Mouse (Mus musculus) T-cell, adult 2 months (primary cell): ENCODE measurements around the gene Pi16.
A peak's percentile ranks its signal among the peaks of the same experiment; 100 is the strongest.

Source experiments
- DNase-seq: peaks from one replicate; pipeline ENCODE4 v3.0.0; 2022; ENCODE audit warnings: low spot score

The Pi16 gene

GRCm38 (mm10) chr17:29358928-29359327 lies 41.4 kb downstream of the Pi16 start:
- no peak for DNase-seq

DNA sequence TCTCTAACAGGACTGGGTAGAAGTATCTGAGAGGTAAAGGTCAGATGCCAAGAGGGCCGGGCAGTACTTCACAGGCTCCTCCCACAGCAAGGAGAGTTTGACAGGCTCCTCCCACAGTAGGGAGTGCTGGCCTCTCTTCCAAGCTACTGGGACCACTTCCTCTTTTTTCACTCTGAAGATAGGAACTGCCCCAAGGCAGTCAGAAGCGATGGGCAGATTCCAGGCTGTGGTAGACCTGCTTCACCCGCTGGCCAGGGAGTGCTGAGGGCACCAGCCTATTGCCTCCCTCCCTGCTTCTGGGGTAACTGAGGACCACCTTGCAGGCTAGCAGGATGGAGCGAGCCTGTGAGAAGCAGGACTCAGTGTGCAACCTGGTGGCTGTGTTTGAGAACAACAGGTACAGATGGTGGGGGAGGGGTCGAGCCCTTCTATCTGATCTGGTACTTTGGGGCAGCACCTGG lies 43.3 kb downstream of the Pi16 start, which contains the start of gene Fgd2:
TSS of gene Fgd2 (plus strand) at position 154 of the 461 bp plus-strand sequence.
- no peak for DNase-seq

- peak; percentile 8 for DNase-seq
Measured at GRCm38 (mm10) chr17:29361982-29362691, 44.7 kb downstream of the Pi16 start.

GRCm38 (mm10) chr17:29363109-29363508 lies 45.6 kb downstream of the Pi16 start:
- no peak for DNase-seq

- DNase-seq = no peak
Measured at GRCm38 (mm10) chr17:29365105-29365621, 47.7 kb downstream of the Pi16 start.

DNA sequence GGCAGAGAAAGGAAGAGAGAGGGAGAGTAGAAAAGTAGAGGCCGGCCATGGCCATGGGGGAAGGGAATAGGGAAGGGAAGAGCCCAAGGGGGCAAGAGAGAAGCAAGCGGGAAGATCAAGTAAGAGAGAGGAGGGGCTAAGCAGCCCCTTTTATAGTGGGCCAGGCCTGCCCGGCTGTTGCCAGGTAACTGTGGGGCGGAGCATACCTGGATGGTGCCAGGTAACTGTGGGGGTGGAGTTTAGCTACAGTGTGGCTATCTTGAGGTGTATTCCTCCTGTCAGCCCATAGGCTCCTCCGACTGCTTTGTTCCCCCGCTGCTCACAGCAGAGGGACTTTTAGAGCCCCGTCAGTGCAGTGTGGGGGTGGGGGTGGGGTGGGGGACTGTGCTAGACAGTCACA lies 51.2 kb downstream of the Pi16 start:
- DNase-seq = no peak

DNA sequence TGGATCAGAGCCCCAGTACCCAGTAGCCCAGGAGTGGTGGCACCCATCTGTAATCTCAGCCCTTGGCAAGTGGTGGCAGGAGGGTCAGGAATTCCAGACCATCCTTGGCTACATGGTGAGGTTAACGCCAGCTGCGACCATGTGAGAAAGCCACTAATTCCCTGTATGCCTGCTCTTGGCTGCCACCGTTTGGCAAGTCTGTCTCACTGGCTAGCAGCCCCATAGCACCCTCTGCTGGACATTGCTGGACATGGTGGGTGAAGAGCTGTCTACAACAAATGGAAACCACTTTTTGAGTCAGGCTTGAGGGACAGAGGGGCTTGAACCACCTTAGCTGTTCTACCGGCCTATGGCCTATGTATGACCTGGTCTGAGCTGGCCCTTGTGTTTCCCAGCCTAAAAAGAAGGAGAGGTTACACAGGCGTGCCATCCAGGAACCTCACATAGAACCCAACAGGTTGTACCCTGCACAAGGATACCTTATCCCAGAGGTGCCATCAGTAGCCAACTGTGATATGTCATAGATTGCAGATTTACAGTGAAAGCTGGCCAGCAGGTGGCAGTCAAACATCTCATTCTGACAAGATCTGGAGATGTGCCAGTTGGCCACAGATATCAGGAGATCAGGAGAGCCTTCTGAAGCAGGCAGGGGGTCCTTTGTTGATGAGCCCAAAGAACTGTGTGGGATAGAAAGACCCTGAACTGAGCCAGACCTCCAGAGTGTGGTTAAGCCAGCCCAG lies 53.7 kb downstream of the Pi16 start:
- DNase-seq = peak; percentile 88

DNA sequence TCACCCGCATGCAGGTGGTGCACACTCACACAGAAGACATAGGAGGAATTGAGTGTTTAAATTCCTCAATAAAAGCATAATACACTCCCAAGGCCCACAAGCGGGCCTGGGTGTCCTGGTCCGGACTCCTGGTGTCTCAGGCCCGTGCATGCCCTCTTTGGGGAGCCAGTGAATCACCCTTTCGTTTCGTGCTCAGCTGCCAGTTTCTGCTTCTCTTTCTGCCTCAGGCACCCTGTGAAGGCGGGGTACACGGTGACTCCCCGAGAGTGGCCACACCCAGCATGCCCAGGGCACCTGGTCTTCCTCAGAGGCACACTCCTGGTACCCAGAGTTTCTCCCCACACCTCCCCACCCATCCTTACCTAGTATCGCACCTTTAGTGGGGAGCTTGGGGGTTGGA lies 58.4 kb downstream of the Pi16 start:
- DNase-seq = no peak

DNA sequence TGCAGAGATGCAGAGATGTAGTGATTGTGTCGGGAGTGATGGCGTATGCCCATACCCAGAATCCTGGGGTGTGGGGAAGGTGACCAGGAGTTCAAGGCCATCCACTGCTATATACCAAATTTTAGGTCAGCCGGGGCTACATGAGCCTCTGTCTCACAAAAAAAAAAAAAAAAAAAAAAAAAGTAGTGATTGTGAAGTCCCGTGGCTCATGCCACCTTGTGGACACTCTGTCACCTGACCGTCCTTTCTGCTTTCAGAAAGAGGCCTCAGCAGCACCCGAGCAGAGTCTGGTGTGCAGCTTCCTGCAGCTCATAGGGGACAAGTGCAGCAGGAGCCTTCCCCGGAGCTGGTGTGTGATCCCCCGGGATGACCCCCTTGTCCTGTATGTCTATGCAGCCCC lies 60.6 kb downstream of the Pi16 start:
- DNase-seq = no peak
